Mouse (Mus musculus) forebrain, embryonic 11.5 days (tissue): ENCODE measurements around the gene Myh2. TPM values are rescaled to one million over a fixed set of nuclear protein-coding genes. Genes with fewer than 3 reads are reported as not detected.

Experiments used
- ATAC-seq: fragments of 200-750 bp; cut with Nextera tagmentation; replicated peaks from 2 replicates; pipeline ENCODE4 v1.8.0; 2017; ENCODE audit warnings: moderate TSS enrichment; ENCODE audit not compliant: low FRiP score
- DNase-seq: peaks from one replicate; pipeline ENCODE4 v3.0.0-alpha.2; 2017; ENCODE audit warnings: low spot score
- H3K27ac ChIP-seq: fragments of 300-500 bp; sonication (generic); 2 replicates; pipeline ENCODE4 v1.5.1; 2014; ENCODE audit warnings: low read depth, low read length
- H3K27me3 ChIP-seq: fragments of 300-500 bp; sonication (generic); 2 replicates; pipeline ENCODE4 v1.6.1; 2014; ENCODE audit warnings: mild to moderate bottlenecking, low read length, mixed read lengths; ENCODE audit not compliant: control insufficient read depth, insufficient read depth
- H3K36me3 ChIP-seq: fragments of 300-500 bp; sonication (generic); 2 replicates; pipeline ENCODE4 v1.6.1; 2014; ENCODE audit warnings: mild to moderate bottlenecking, low read length, moderate library complexity, mixed read lengths; ENCODE audit not compliant: control insufficient read depth, insufficient read depth
- H3K4me1 ChIP-seq: fragments of 300-500 bp; sonication (generic); replicated peaks from 2 replicates; pipeline ENCODE4 v1.6.1; 2014; ENCODE audit warnings: low read length, mixed read lengths; ENCODE audit not compliant: control insufficient read depth, insufficient read depth
- H3K4me2 ChIP-seq: fragments of 300-500 bp; sonication (generic); 2 replicates; pipeline ENCODE4 v1.6.1; 2014; ENCODE audit warnings: low read depth, mild to moderate bottlenecking, low read length, moderate library complexity, mixed read lengths; ENCODE audit not compliant: severe bottlenecking
- H3K4me3 ChIP-seq: fragments of 300-500 bp; sonication (generic); 2 replicates; pipeline ENCODE4 v1.5.1; 2014; ENCODE audit warnings: low read depth, low read length
- H3K9ac ChIP-seq: fragments of 300-500 bp; sonication (generic); 2 replicates; pipeline ENCODE4 v1.6.1; 2014; ENCODE audit warnings: low read length
- H3K9me3 ChIP-seq: fragments of 300-500 bp; sonication (generic); 2 replicates; pipeline ENCODE4 v1.6.1; 2016; ENCODE audit warnings: low read length, mixed read lengths; ENCODE audit not compliant: control insufficient read depth
- WGBS: fragments of 180-500 bp; shearing (Covaris S2); extraction: QIAGEN DNeasy Blood & Tissue Kit; methylation state at CpG from one replicate; pipeline ENCODE4 v1.1.7; 2014; 5-methylcytosine and 5-hydroxymethylcytosine counted together
- polyA plus RNA-seq: library from polyadenylated mRNA; unstranded; fragments of >200 nt; fragmentation: Nextera tagmentation; extraction: Ambion mirVana; gene quantifications from 2 replicates; pipeline ENCODE4 v1.2.1, GENCODE M21; 2014

Gene Myh2
- polyA plus RNA-seq, 1 experiment from 2014 or later: not detected

DNA sequence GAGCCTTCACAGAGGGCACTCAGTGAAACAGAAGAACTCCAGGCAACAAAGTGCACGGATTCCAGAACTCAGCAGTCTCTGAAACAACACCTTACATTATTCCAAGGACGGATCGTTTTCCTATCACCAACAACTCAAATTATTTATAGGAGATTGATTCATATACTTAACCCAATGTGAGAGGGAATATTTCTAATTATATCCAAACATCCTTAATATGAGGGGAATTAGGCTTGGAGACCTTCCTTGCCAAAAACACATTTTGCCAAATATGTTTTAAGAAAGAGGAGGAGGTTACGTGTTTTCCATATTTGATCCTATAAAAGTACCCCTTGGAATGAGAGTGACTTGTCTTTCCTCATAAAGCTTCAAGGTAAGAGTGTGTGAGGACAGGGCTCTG is 28.9 kb downstream of the Myh2 start, which contains the start of gene Myh1:
Gene Myh1 (plus strand): TSS at position 301 of the 400 bp plus-strand sequence.
- Histone ChIP-seq H3K4me3 (no peak within 1 kb of the TSS), H3K27me3 (no peaks in the 10 kb centered on the region), H3K27ac (no peak within 1 kb of the TSS), H3K4me1 (no peaks in the 10 kb centered on the region), H3K9me3 (no peaks in the 10 kb centered on the region), H3K9ac (no peak within 1 kb of the TSS), H3K4me2 (no peak within 1 kb of the TSS), H3K36me3 (no peaks in the 10 kb centered on the region)
- WGBS: 82% methylated on average over 4 of the region's 4 CpGs
- DNase-seq: no peak
- ATAC-seq: no peak

DNA sequence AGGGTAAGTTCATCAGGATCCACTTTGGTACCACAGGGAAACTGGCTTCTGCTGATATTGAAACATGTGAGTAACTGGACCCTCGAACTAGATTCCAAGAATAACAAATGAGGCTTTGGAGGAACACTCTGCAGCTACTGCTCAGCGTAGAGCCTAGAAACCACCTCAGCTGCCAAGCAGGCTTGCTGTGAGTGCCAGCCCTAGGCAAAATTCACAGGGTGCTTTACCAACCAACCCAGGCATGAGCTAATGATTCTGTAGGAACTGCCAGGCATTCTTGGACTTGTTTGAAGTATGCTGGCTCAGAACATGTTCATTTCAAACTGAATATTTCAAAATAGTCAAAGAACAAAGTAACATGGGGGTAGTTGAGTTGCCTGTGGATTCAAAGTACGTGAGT is 33.9 kb downstream of the Myh2 start:
- ATAC-seq (no peak), DNase-seq (no peak)
- no peaks in the 10 kb centered on the region for H3K36me3 ChIP-seq
- H3K9ac ChIP-seq: no peak overlapping the region
- 85% methylated on average over 3 of the region's 3 CpGs for WGBS
- no peak overlapping the region for H3K4me2 ChIP-seq
- no peaks in the 10 kb centered on the region for H3K4me1 ChIP-seq
- H3K4me3 ChIP-seq: no peak overlapping the region
- no peaks in the 10 kb centered on the region for H3K9me3 ChIP-seq
- H3K27me3 ChIP-seq: no peaks in the 10 kb centered on the region
- no peak overlapping the region for H3K27ac ChIP-seq

DNA sequence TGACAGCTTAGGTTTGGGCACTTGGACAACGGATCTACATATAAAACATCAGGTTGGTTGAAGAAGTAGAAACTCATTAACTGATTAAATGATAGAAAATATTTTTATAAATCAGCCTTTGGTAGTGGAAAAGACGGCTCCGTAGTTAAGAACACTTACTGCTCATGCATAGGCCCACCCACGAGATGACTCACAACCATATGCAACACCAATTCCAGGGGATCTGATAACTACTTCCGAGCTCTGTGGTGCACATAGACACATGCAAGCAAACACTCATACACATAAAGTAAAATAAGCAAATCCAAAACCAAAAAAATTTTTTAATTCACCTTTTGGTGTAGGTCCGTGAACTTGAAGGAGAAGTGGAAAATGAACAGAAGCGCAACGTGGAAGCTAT is 51.0 kb downstream of the Myh2 start:
- H3K9ac ChIP-seq: no peak overlapping the region
- ATAC-seq: no peak
- no peak overlapping the region for H3K4me3 ChIP-seq
- no peaks in the 10 kb centered on the region for H3K27me3 ChIP-seq
- no peaks in the 10 kb centered on the region for H3K4me1 ChIP-seq
- 97% methylated on average over 8 of the region's 8 CpGs for WGBS
- DNase-seq: no peak
- no peak overlapping the region for H3K4me2 ChIP-seq
- no peak overlapping the region for H3K27ac ChIP-seq
- H3K9me3 ChIP-seq: no peaks in the 10 kb centered on the region
- no peaks in the 10 kb centered on the region for H3K36me3 ChIP-seq

DNA sequence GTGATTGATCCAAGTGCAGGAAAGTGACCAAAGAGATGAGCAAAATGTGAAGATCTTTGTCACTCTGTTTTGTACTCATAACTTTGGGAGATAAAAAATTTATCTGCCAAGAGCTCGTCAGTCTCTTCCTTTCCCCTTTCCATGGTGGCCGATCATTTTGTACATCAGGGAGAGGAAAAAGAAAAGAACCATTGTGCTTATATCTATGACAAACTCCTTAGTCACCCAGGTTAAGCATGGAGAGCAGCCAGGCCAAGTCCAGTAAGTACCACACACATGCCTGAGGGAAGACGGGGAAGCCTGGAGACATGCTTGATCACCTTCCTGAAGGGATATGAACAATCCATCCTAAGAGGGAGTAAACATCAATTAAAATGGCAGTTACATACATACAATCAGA is 53.6 kb downstream of the Myh2 start:
- Histone ChIP-seq H3K9ac (no peak overlapping the region), H3K9me3 (no peaks in the 10 kb centered on the region), H3K4me1 (no peaks in the 10 kb centered on the region), H3K36me3 (no peaks in the 10 kb centered on the region), H3K27ac (no peak overlapping the region), H3K4me2 (no peak overlapping the region), H3K27me3 (no peaks in the 10 kb centered on the region), H3K4me3 (no peak overlapping the region)
- no peak for DNase-seq
- 96% methylated on average over 3 of the region's 3 CpGs for WGBS
- ATAC-seq: no peak

DNA sequence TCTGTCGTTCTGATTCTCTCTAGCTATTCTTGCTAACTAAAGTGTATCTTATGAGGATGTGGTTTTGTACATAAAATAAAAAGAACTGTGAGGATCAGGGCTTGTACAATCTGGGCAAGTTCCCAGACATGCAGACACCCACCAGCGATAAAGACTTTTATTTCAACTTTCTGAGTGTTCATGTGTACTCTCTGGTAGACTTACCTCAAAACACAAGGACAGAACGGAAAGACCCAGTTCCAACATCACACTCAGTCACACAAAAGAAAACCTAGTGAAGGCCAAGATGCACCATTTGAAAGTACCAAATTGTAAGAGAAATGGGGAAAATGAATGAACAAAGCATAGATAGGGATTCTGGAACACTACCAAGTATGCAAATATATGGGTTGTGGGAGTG is 57.9 kb downstream of the Myh2 start:
- Histone ChIP-seq H3K4me3 (no peak overlapping the region), H3K4me1 (no peaks in the 10 kb centered on the region), H3K9ac (no peak overlapping the region), H3K9me3 (no peaks in the 10 kb centered on the region), H3K27me3 (no peaks in the 10 kb centered on the region), H3K36me3 (no peaks in the 10 kb centered on the region), H3K4me2 (no peak overlapping the region), H3K27ac (no peak overlapping the region)
- DNase-seq: no peak
- WGBS: 90% methylated on average over 3 of the region's 3 CpGs
- no peak for ATAC-seq

DNA sequence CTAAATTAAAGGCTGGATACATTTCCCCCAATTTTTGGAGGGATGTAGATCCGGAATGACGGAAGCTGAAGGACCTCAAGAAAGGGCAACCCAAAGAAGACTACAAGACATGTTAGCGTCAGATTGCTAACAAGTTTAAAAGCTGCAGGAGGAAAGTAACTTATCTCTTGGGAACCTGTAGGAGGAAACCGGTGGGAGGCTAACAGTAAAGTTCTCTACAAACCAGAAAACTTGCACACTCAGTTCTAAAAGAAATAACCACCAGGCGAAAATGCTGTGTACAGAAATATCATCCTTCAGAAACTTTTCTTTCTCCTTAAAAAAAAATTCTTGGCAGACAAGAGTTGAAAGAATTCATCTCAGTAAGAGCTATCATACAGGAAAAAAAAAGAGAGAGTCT is 58.3 kb downstream of the Myh2 start:
- 90% methylated on average over 5 of the region's 5 CpGs for WGBS
- Histone ChIP-seq H3K4me2 (no peak overlapping the region), H3K4me3 (no peak overlapping the region), H3K36me3 (no peaks in the 10 kb centered on the region), H3K9ac (no peak overlapping the region), H3K27ac (no peak overlapping the region), H3K27me3 (no peaks in the 10 kb centered on the region), H3K4me1 (no peaks in the 10 kb centered on the region), H3K9me3 (no peaks in the 10 kb centered on the region)
- DNase-seq: no peak
- no peak for ATAC-seq

DNA sequence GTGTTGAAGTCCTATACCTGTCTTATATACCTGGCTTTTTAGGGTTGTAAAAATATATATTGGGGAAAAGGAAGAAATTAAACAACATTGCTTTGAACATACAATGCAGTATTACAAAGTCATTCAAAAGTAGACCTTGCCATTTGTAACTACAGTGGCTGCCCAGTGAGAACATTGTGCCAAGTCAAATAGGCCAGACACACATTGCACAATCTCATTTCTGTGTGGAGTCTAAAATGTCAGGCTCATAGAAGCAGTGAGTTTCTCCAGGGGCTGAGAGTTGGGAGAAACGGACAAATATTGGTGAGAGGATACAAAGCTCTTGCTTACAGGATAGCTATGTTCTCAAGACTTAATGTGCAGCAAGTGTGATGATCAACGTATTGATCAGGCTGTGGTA is 59.1 kb downstream of the Myh2 start:
- no peak overlapping the region for H3K4me2 ChIP-seq
- DNase-seq (no peak), ATAC-seq (no peak)
- H3K27ac ChIP-seq: no peak overlapping the region
- no peaks in the 10 kb centered on the region for H3K4me1 ChIP-seq
- H3K9ac ChIP-seq: no peak overlapping the region
- no peak overlapping the region for H3K4me3 ChIP-seq
- H3K27me3 ChIP-seq: no peaks in the 10 kb centered on the region
- no peaks in the 10 kb centered on the region for H3K9me3 ChIP-seq
- H3K36me3 ChIP-seq: no peaks in the 10 kb centered on the region
- 89% methylated on average over 2 of the region's 2 CpGs for WGBS

DNA sequence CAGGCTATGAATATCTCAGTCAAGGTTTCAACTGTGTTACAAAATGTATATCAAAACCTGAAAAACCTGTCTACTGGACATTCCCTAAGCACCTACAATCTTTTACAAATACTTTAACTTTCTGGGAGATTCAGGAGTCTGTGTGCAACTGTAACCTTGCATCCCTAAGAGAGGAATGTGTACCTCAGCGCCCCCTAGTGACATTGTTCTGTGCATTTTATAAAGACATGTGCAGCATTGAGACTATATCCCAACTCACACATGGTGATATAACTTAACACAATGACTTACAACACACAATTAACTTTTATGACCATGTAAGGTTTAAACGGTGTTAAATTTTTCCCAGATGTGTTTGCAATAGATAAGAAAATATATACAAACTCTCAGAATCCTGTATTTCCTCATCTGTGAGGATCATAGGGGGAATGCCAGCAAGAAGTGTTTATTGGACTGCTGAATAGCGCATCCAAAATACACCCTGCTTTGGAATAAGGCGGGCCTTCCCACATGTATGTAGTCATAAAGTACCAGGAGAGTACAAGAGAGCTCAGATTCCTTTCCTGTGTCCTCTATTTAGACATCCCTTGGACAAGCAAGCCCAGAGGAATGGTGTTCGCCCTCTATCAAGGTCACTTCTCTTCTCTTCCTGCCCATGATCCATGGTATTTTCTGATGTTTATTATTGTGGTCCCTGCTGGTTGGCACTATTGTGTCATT is 65.0 kb downstream of the Myh2 start:
- 64% methylated on average over 5 of the region's 5 CpGs for WGBS
- Histone ChIP-seq H3K9me3 (no peaks in the 10 kb centered on the region), H3K4me3 (no peak overlapping the region), H3K27me3 (no peaks in the 10 kb centered on the region), H3K27ac (no peak overlapping the region), H3K36me3 (no peaks in the 10 kb centered on the region), H3K9ac (no peak overlapping the region), H3K4me2 (no peak overlapping the region), H3K4me1 (no peaks in the 10 kb centered on the region)
- no peak for ATAC-seq
- DNase-seq: no peak

DNA sequence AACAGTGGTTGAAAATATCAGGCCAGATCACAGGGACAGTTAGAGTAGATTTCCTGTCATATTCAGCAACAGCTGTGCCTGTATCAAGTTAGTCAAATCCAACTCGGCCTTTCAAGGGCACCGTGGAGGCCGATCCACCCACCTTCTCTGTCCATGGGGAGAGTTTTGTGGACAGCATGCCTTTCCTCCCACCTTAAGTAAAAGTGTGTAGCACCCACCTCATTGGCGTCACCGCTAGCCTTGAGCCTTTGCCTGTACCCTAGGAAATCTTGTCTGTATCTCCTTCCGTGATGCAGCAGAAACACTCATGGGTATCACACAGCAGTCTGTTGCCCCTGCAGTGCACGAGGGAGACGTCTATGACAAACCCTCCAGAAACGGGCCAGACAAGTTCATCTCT is 66.0 kb downstream of the Myh2 start:
- H3K9me3 ChIP-seq: no peaks in the 10 kb centered on the region
- H3K4me1 ChIP-seq: no peaks in the 10 kb centered on the region
- H3K4me2 ChIP-seq: no peak overlapping the region
- no peak overlapping the region for H3K27ac ChIP-seq
- no peaks in the 10 kb centered on the region for H3K36me3 ChIP-seq
- no peak for ATAC-seq
- DNase-seq: no peak
- H3K27me3 ChIP-seq: no peaks in the 10 kb centered on the region
- H3K4me3 ChIP-seq: no peak overlapping the region
- no peak overlapping the region for H3K9ac ChIP-seq
- 89% methylated on average over 9 of the region's 9 CpGs for WGBS
